Mouse (Mus musculus) C2C12 (cell line): ENCODE measurements around the gene Rbfox3. TPM values are rescaled to one million over a fixed set of nuclear protein-coding genes. Genes with fewer than 3 reads are reported as not detected.

ENCODE experiments used
- H3K27me3 ChIP-seq: one replicate; pipeline ENCODE4 v1.6.1; 2011; ENCODE audit not compliant: control insufficient read depth, insufficient read depth, insufficient read length
- H3K36me3 ChIP-seq: one replicate; pipeline ENCODE4 v1.6.1; 2011; ENCODE audit not compliant: control insufficient read depth, insufficient read depth
- H3K4me3 ChIP-seq: one replicate; pipeline ENCODE4 v1.5.1; 2011; ENCODE audit warnings: mild to moderate bottlenecking, control low read depth; ENCODE audit not compliant: poor library complexity, insufficient read depth, severe bottlenecking
- H3K79me2 ChIP-seq: one replicate; pipeline ENCODE4 v1.6.1; 2011; ENCODE audit not compliant: control insufficient read depth, insufficient read depth
- H3K79me3 ChIP-seq: one replicate; pipeline ENCODE4 v1.6.1; 2011; ENCODE audit warnings: low read depth, control low read depth
- H3ac ChIP-seq: one replicate; pipeline ENCODE3; 2011; ENCODE audit warnings: low read depth; ENCODE audit not compliant: control insufficient read depth, insufficient read length
- CEBPB ChIP-seq: IDR thresholded peaks from one replicate; pipeline ENCODE4 v1.6.1; 2011; ENCODE audit warnings: low read depth, mild to moderate bottlenecking, control low read depth, moderate library complexity
- CTCF ChIP-seq: IDR thresholded peaks from one replicate; pipeline ENCODE4 v1.5.1; 2011; ENCODE audit not compliant: control insufficient read depth, insufficient read depth, insufficient read length
- FOSL1 ChIP-seq: IDR thresholded peaks from one replicate; pipeline ENCODE4 v1.8.0; 2011; ENCODE audit warnings: mild to moderate bottlenecking, low read length; ENCODE audit not compliant: poor library complexity, insufficient read depth, severe bottlenecking
- MAX ChIP-seq: IDR thresholded peaks from one replicate; pipeline ENCODE4 v1.6.1; 2011; ENCODE audit warnings: mild to moderate bottlenecking, control low read depth
- MYOD1 ChIP-seq: IDR thresholded peaks from one replicate; pipeline ENCODE4 v1.6.1; 2011; ENCODE audit warnings: low read depth; ENCODE audit not compliant: control insufficient read depth, insufficient read length
- MYOG ChIP-seq: IDR thresholded peaks from one replicate; pipeline ENCODE4 v1.6.1; 2011; ENCODE audit not compliant: control insufficient read depth, insufficient read length; ENCODE audit errors: extremely low read depth
- USF1 ChIP-seq: IDR thresholded peaks from one replicate; pipeline ENCODE4 v1.6.1; 2011; ENCODE audit warnings: low read depth, mild to moderate bottlenecking, control low read depth, moderate library complexity
- long read RNA-seq, 2 experiments: library from polyadenylated mRNA; unstranded; transcript quantifications; one replicate each; pipeline ENCODE4 v2.0.0; 2019 to 2020
- polyA plus RNA-seq: library from polyadenylated mRNA; unstranded; fragments of >200 nt; fragmentation: generic; extraction: Trizol; gene quantifications from one replicate; pipeline ENCODE4 v1.2.1, GENCODE M21; 2012; ENCODE audit warnings: missing spikeins

The Rbfox3 gene
- polyA plus RNA-seq: not detected
- long read RNA-seq, experiment 1: 0 reads
- long read RNA-seq, experiment 2: 0 reads

- Histone ChIP-seq H3K27me3 (peaks cover 88% of the 10 kb centered on the region), H3K79me3 (no peaks in the 10 kb centered on the region)
- TF ChIP-seq MAX (no peak), MYOG (no peak), MYOD1 (no peak), CEBPB (no peak), FOSL1 (no peak), CTCF (no peak)
Measured at GRCm38 (mm10) chr11:118911307-118912070, at the start of gene Rbfox3. TSS of gene Rbfox3 (minus strand) at chr11:118911597.

GRCm38 (mm10) chr11:118960649-118961048, 49.3 kb upstream of the Rbfox3 start:
- Histone ChIP-seq H3K79me2 (no peaks in the 10 kb centered on the region), H3ac (no peak overlapping the region), H3K79me3 (no peaks in the 10 kb centered on the region), H3K36me3 (no peaks in the 10 kb centered on the region), H3K4me3 (no peak overlapping the region), H3K27me3 (peaks cover 97% of the 10 kb centered on the region)
- TF ChIP-seq MYOD1 (no peak), MYOG (no peak)

More at GRCm38 (mm10) chr11:118911307-118912070, at the start of gene Rbfox3:
- Histone ChIP-seq H3K79me2 (no peaks in the 10 kb centered on the region), H3K4me3 (no peak within 1 kb of the TSS), H3ac (no peak within 1 kb of the TSS), H3K36me3 (no peaks in the 10 kb centered on the region)

- no peak for TF ChIP-seq CEBPB
- TF ChIP-seq MAX: no peak
- TF ChIP-seq MYOG: no peak
- no peak for TF ChIP-seq FOSL1
- no peak for TF ChIP-seq USF1
- no peak for TF ChIP-seq MYOD1
- TF ChIP-seq CTCF: no peak
- Histone ChIP-seq H3K79me2 (no peaks in the 10 kb centered on the region), H3K4me3 (no peak overlapping the region), H3K36me3 (no peaks in the 10 kb centered on the region), H3ac (no peak overlapping the region), H3K27me3 (peaks cover 98% of the 10 kb centered on the region), H3K79me3 (no peaks in the 10 kb centered on the region)
Measured at GRCm38 (mm10) chr11:118957070-118957471, 45.7 kb upstream of the Rbfox3 start.

- Histone ChIP-seq H3K4me3 (no peak overlapping the region), H3ac (no peak overlapping the region), H3K27me3 (peaks cover 99% of the 10 kb centered on the region), H3K79me3 (no peaks in the 10 kb centered on the region), H3K79me2 (no peaks in the 10 kb centered on the region), H3K36me3 (no peaks in the 10 kb centered on the region)
- TF ChIP-seq CEBPB: no peak
- no peak for TF ChIP-seq MYOD1
- no peak for TF ChIP-seq FOSL1
- TF ChIP-seq USF1: no peak
- TF ChIP-seq CTCF: no peak
- no peak for TF ChIP-seq MAX
- no peak for TF ChIP-seq MYOG
Measured at GRCm38 (mm10) chr11:118955016-118955415, 43.6 kb upstream of the Rbfox3 start.

GRCm38 (mm10) chr11:118945868-118946267, 34.5 kb upstream of the Rbfox3 start:
- no peak overlapping the region for H3K4me3 ChIP-seq
- H3K27me3 ChIP-seq: peaks cover 66% of the 10 kb centered on the region
- no peaks in the 10 kb centered on the region for H3K79me3 ChIP-seq
- no peaks in the 10 kb centered on the region for H3K79me2 ChIP-seq
- H3ac ChIP-seq: no peak overlapping the region
- H3K36me3 ChIP-seq: no peaks in the 10 kb centered on the region
- no peak for TF ChIP-seq MYOD1
- TF ChIP-seq MYOG: no peak
- TF ChIP-seq MAX: no peak
- no peak for TF ChIP-seq CTCF
- no peak for TF ChIP-seq CEBPB
- no peak for TF ChIP-seq FOSL1
- TF ChIP-seq USF1: no peak

GRCm38 (mm10) chr11:118941268-118941667, 29.9 kb upstream of the Rbfox3 start:
- Histone ChIP-seq H3ac (no peak overlapping the region), H3K27me3 (peaks cover 83% of the 10 kb centered on the region), H3K4me3 (no peak overlapping the region), H3K79me2 (no peaks in the 10 kb centered on the region), H3K79me3 (no peaks in the 10 kb centered on the region), H3K36me3 (no peaks in the 10 kb centered on the region)
- TF ChIP-seq MYOD1 (no peak), FOSL1 (no peak), CTCF (no peak), MYOG (no peak), USF1 (no peak), CEBPB (no peak), MAX (no peak)
